Mouse (Mus musculus): ENCODE results near the gene Tbl1xr1.

Gene Tbl1xr1

GRCm38 (mm10) chr3:22090431-22091265 lies 14.2 kb downstream of the Tbl1xr1 start:
- no peak for DNase-seq (ENCODE audit: low spot score in 2 of 2)

- DNase-seq (ENCODE audit: low spot score in 2 of 2) = no peak
These were observed 14.8 kb downstream of the Tbl1xr1 start for GRCm38 (mm10) chr3:22091266-22091550.

GRCm38 (mm10) chr3:22091681-22092080 lies 15.2 kb downstream of the Tbl1xr1 start:
- no peak for DNase-seq (ENCODE audit: low spot score in 2 of 2)

- no peak for DNase-seq (ENCODE audit: low spot score in 2 of 2)
These were observed 16.3 kb downstream of the Tbl1xr1 start for GRCm38 (mm10) chr3:22092784-22093183.

- no peak for DNase-seq (ENCODE audit: low spot score in 2 of 2)
These were observed 27.6 kb downstream of the Tbl1xr1 start for GRCm38 (mm10) chr3:22103986-22104515.

- no peak for DNase-seq (ENCODE audit: low spot score in 2 of 2)
These were observed 29.0 kb downstream of the Tbl1xr1 start for GRCm38 (mm10) chr3:22105471-22105870.

- no peak for DNase-seq (ENCODE audit: low spot score in 2 of 2)
These were observed 31.6 kb downstream of the Tbl1xr1 start for GRCm38 (mm10) chr3:22108013-22108412.

GRCm38 (mm10) chr3:22109651-22110050 lies 33.2 kb downstream of the Tbl1xr1 start:
- no peak for DNase-seq (ENCODE audit: low spot score in 2 of 2)

GRCm38 (mm10) chr3:22113773-22114172 lies 37.3 kb downstream of the Tbl1xr1 start:
- DNase-seq (ENCODE audit: low spot score in 2 of 2) = no peak

GRCm38 (mm10) chr3:22115221-22115620 lies 38.8 kb downstream of the Tbl1xr1 start:
- no peak for DNase-seq (ENCODE audit: low spot score in 2 of 2)

GRCm38 (mm10) chr3:22115678-22116077 lies 39.2 kb downstream of the Tbl1xr1 start:
- DNase-seq (ENCODE audit: low spot score in 2 of 2) = no peak

- no peak for DNase-seq (ENCODE audit: low spot score in 2 of 2)
These were observed 39.7 kb downstream of the Tbl1xr1 start for GRCm38 (mm10) chr3:22116188-22116587.

- DNase-seq (ENCODE audit: low spot score in 2 of 2) = no peak
These were observed 45.3 kb downstream of the Tbl1xr1 start for GRCm38 (mm10) chr3:22121741-22122140.

GRCm38 (mm10) chr3:22123145-22123544 lies 46.7 kb downstream of the Tbl1xr1 start:
- DNase-seq (ENCODE audit: low spot score in 2 of 2) = no peak

GRCm38 (mm10) chr3:22126251-22126826 lies 49.9 kb downstream of the Tbl1xr1 start:
- no peak for DNase-seq (ENCODE audit: low spot score in 2 of 2)

- DNase-seq (ENCODE audit: low spot score in 2 of 2) = no peak
These were observed 54.8 kb downstream of the Tbl1xr1 start for GRCm38 (mm10) chr3:22131277-22131676.

GRCm38 (mm10) chr3:22133626-22134025 lies 57.2 kb downstream of the Tbl1xr1 start:
- DNase-seq (ENCODE audit: low spot score in 2 of 2) = no peak

GRCm38 (mm10) chr3:22137793-22138579 lies 61.5 kb downstream of the Tbl1xr1 start:
- no peak for DNase-seq (ENCODE audit: low spot score in 2 of 2)

- DNase-seq (ENCODE audit: low spot score in 2 of 2) = no peak
These were observed 62.2 kb downstream of the Tbl1xr1 start for GRCm38 (mm10) chr3:22138580-22139099.

GRCm38 (mm10) chr3:22140111-22140658 lies 63.7 kb downstream of the Tbl1xr1 start:
- no peak for DNase-seq (ENCODE audit: low spot score in 2 of 2)

- no peak for DNase-seq (ENCODE audit: low spot score in 2 of 2)
These were observed 65.7 kb downstream of the Tbl1xr1 start for GRCm38 (mm10) chr3:22141984-22142719.
